Mouse (Mus musculus): ENCODE data around the gene Mmp24. TPM values are rescaled to one million over a fixed set of nuclear protein-coding genes. Genes with fewer than 3 reads are reported as not detected.
"Not testable (repeated sequence)": the region's sequence is repeated elsewhere in the genome, so short reads cannot be mapped to it uniquely, and the experiment has no call there.

The Mmp24 gene
- polyA plus RNA-seq (2016; fragmentation: Nextera tagmentation; extraction: Ambion mirVana), result 0.17 and 0.35 TPM in 2 replicates

- WGBS, result 16% methylated on average over 99 of the region's 100 CpGs
- H3K27me3 ChIP-seq (ENCODE audit: poor library complexity, severe bottlenecking), result peaks cover 57% of the 10 kb centered on the region
- H3K4me1 ChIP-seq, result peaks cover 13% of the 10 kb centered on the region
- H3K27ac ChIP-seq, result peak within 1 kb of the TSS; percentile 56; the same call in 1 of the 2 replicates
- H3K4me3 ChIP-seq, result peak within 1 kb of the TSS; percentile 66
- no peaks in the 10 kb centered on the region for H3K36me3 ChIP-seq (replicated peaks)
- no peaks in the 10 kb centered on the region for H3K9me3 ChIP-seq
- DNase-seq (ENCODE audit: extremely low spot score, low spot score), result no peak
Observed at GRCm38 (mm10) chr2:155774927-155775684, at the start of gene Mmp24. Gene Mmp24, plus strand, starts transcription at chr2:155775342.

GRCm38 (mm10) chr2:155726302-155726701 is 48.8 kb upstream of the Mmp24 start:
- no peak for DNase-seq (ENCODE audit: extremely low spot score, low spot score)
- Histone ChIP-seq H3K4me3 (no peak overlapping the region), H3K9me3 (no peaks in the 10 kb centered on the region), H3K4me1 (peaks cover 18% of the 10 kb centered on the region), H3K36me3 (replicated peaks) (peaks cover 11% of the 10 kb centered on the region), H3K27ac (no peak overlapping the region), H3K27me3 (ENCODE audit: poor library complexity, severe bottlenecking) (no peaks in the 10 kb centered on the region)
- WGBS, result 92% methylated on average over 7 of the region's 7 CpGs

- 81% methylated on average over 7 of the region's 7 CpGs for WGBS
- DNase-seq (ENCODE audit: extremely low spot score, low spot score), result no peak
- Histone ChIP-seq H3K36me3 (replicated peaks) (0 out of 2 replicates have a peak, but pooled peaks cover under 1% of the 10 kb centered on the region), H3K9me3 (no peaks in the 10 kb centered on the region), H3K4me1 (peaks cover 18% of the 10 kb centered on the region), H3K4me3 (peak overlapping the region; percentile 70), H3K27ac (no peak overlapping the region), H3K27me3 (ENCODE audit: poor library complexity, severe bottlenecking) (no peaks in the 10 kb centered on the region)
Observed at GRCm38 (mm10) chr2:155727764-155728395, 47.3 kb upstream of the Mmp24 start.

GRCm38 (mm10) chr2:155728742-155729141 is 46.4 kb upstream of the Mmp24 start:
- peak overlapping the region; percentile 70 for H3K4me3 ChIP-seq
- peaks cover 18% of the 10 kb centered on the region for H3K4me1 ChIP-seq
- H3K9me3 ChIP-seq, result no peaks in the 10 kb centered on the region
- no peaks in the 10 kb centered on the region for H3K27me3 ChIP-seq (ENCODE audit: poor library complexity, severe bottlenecking)
- peak overlapping the region; percentile 77 for H3K27ac ChIP-seq
- no peaks in the 10 kb centered on the region for H3K36me3 ChIP-seq (replicated peaks)
- 3% methylated on average over 15 of the region's 15 CpGs for WGBS
- no peak for DNase-seq (ENCODE audit: extremely low spot score, low spot score)

GRCm38 (mm10) chr2:155729158-155729645 is 45.9 kb upstream of the Mmp24 start, which contains the start of gene Edem2:
Gene Edem2, minus strand, starts transcription at chr2:155729475.
- H3K27me3 ChIP-seq (ENCODE audit: poor library complexity, severe bottlenecking), result no peaks in the 10 kb centered on the region
- H3K27ac ChIP-seq, result peak within 1 kb of the TSS; percentile 77
- DNase-seq (ENCODE audit: extremely low spot score, low spot score), result peak; percentile 87
- no peaks in the 10 kb centered on the region for H3K9me3 ChIP-seq
- H3K4me1 ChIP-seq, result peaks cover 18% of the 10 kb centered on the region
- H3K36me3 ChIP-seq (replicated peaks), result no peaks in the 10 kb centered on the region
- under 1% methylated on average over 33 of the region's 33 CpGs for WGBS
- H3K4me3 ChIP-seq, result peak within 1 kb of the TSS; percentile 70

- H3K36me3 ChIP-seq (replicated peaks), result no peaks in the 10 kb centered on the region
- no peak overlapping the region for H3K4me3 ChIP-seq
- WGBS, result 90% methylated on average over 5 of the region's 5 CpGs
- no peak overlapping the region for H3K27ac ChIP-seq
- no peak for DNase-seq (ENCODE audit: extremely low spot score, low spot score)
- no peaks in the 10 kb centered on the region for H3K27me3 ChIP-seq (ENCODE audit: poor library complexity, severe bottlenecking)
- H3K4me1 ChIP-seq, result no peaks in the 10 kb centered on the region
- H3K9me3 ChIP-seq, result no peaks in the 10 kb centered on the region
Observed at GRCm38 (mm10) chr2:155735080-155735479, 40.1 kb upstream of the Mmp24 start.

- not testable (repeated sequence) for H3K4me3 ChIP-seq; H3K36me3 ChIP-seq (replicated peaks); H3K4me1 ChIP-seq; DNase-seq (ENCODE audit: extremely low spot score, low spot score); H3K27ac ChIP-seq; H3K9me3 ChIP-seq; H3K27me3 ChIP-seq (ENCODE audit: poor library complexity, severe bottlenecking)
- 83% methylated on average over 5 of the region's 5 CpGs for WGBS
Observed at GRCm38 (mm10) chr2:155735766-155736165, 39.4 kb upstream of the Mmp24 start, which contains the start of gene Gm17581. Gene Gm17581, minus strand, starts transcription at chr2:155735866.

GRCm38 (mm10) chr2:155736936-155737335 is 38.2 kb upstream of the Mmp24 start:
- Histone ChIP-seq H3K4me3 (no peak overlapping the region), H3K9me3 (no peaks in the 10 kb centered on the region), H3K27me3 (ENCODE audit: poor library complexity, severe bottlenecking) (no peaks in the 10 kb centered on the region), H3K4me1 (no peaks in the 10 kb centered on the region), H3K36me3 (replicated peaks) (no peaks in the 10 kb centered on the region), H3K27ac (no peak overlapping the region)
- DNase-seq (ENCODE audit: extremely low spot score, low spot score), result no peak
- WGBS, result 87% methylated on average over 6 of the region's 6 CpGs

GRCm38 (mm10) chr2:155737803-155738202 is 37.3 kb upstream of the Mmp24 start:
- no peaks in the 10 kb centered on the region for H3K4me1 ChIP-seq
- H3K4me3 ChIP-seq, result no peak overlapping the region
- no peaks in the 10 kb centered on the region for H3K36me3 ChIP-seq (replicated peaks)
- DNase-seq (ENCODE audit: extremely low spot score, low spot score), result no peak
- no peaks in the 10 kb centered on the region for H3K9me3 ChIP-seq
- WGBS, result 78% methylated on average over 9 of the region's 9 CpGs
- no peaks in the 10 kb centered on the region for H3K27me3 ChIP-seq (ENCODE audit: poor library complexity, severe bottlenecking)
- no peak overlapping the region for H3K27ac ChIP-seq

GRCm38 (mm10) chr2:155742211-155742610 is 32.9 kb upstream of the Mmp24 start:
- Histone ChIP-seq H3K4me3 (no peak overlapping the region), H3K9me3 (no peaks in the 10 kb centered on the region), H3K36me3 (replicated peaks) (no peaks in the 10 kb centered on the region), H3K27me3 (ENCODE audit: poor library complexity, severe bottlenecking) (no peaks in the 10 kb centered on the region), H3K4me1 (no peaks in the 10 kb centered on the region), H3K27ac (no peak overlapping the region)
- DNase-seq (ENCODE audit: extremely low spot score, low spot score), result no peak
- 87% methylated on average over 11 of the region's 11 CpGs for WGBS

GRCm38 (mm10) chr2:155742931-155743337 is 32.2 kb upstream of the Mmp24 start:
- WGBS, result 84% methylated on average over 12 of the region's 12 CpGs
- no peak for DNase-seq (ENCODE audit: extremely low spot score, low spot score)
- Histone ChIP-seq H3K4me1 (no peaks in the 10 kb centered on the region), H3K4me3 (no peak overlapping the region), H3K27me3 (ENCODE audit: poor library complexity, severe bottlenecking) (no peaks in the 10 kb centered on the region), H3K27ac (no peak overlapping the region), H3K9me3 (no peaks in the 10 kb centered on the region), H3K36me3 (replicated peaks) (no peaks in the 10 kb centered on the region)

GRCm38 (mm10) chr2:155743351-155743750 is 31.8 kb upstream of the Mmp24 start:
- Histone ChIP-seq H3K27ac (no peak overlapping the region), H3K36me3 (replicated peaks) (no peaks in the 10 kb centered on the region), H3K4me1 (no peaks in the 10 kb centered on the region), H3K9me3 (no peaks in the 10 kb centered on the region), H3K4me3 (no peak overlapping the region), H3K27me3 (ENCODE audit: poor library complexity, severe bottlenecking) (no peaks in the 10 kb centered on the region)
- no peak for DNase-seq (ENCODE audit: extremely low spot score, low spot score)
- WGBS, result 91% methylated on average over 9 of the region's 9 CpGs

- no peaks in the 10 kb centered on the region for H3K4me1 ChIP-seq
- H3K9me3 ChIP-seq, result no peaks in the 10 kb centered on the region
- whole genome bisulfite sequencing, result 74% methylated on average over 3 of the region's 3 CpGs
- no peaks in the 10 kb centered on the region for H3K36me3 ChIP-seq (replicated peaks)
- H3K27me3 ChIP-seq (ENCODE audit: poor library complexity, severe bottlenecking), result no peaks in the 10 kb centered on the region
- H3K4me3 ChIP-seq, result no peak overlapping the region
- H3K27ac ChIP-seq, result no peak overlapping the region
- DNase-seq (ENCODE audit: extremely low spot score, low spot score), result no peak
Observed at GRCm38 (mm10) chr2:155745487-155745886, 29.7 kb upstream of the Mmp24 start.
